Mouse (Mus musculus) limb, embryonic 12.5 days (tissue): ENCODE measurements around the gene Islr2. TPM values are rescaled to one million over a fixed set of nuclear protein-coding genes. Genes with fewer than 3 reads are reported as not detected.

Experiments
- ATAC-seq: fragments of 200-750 bp; cut with Nextera tagmentation; 2 replicates; pipeline ENCODE4 v1.8.0; 2017; ENCODE audit warnings: low read depth, moderate TSS enrichment; ENCODE audit not compliant: insufficient number of reproducible peaks, insufficient read depth, low FRiP score, low TSS enrichment
- H3K27ac ChIP-seq: fragments of 300-500 bp; sonication (generic); 2 replicates; pipeline ENCODE4 v1.5.1; 2016; ENCODE audit warnings: mild to moderate bottlenecking, moderate library complexity
- H3K27me3 ChIP-seq: fragments of 300-500 bp; sonication (generic); 2 replicates; pipeline ENCODE4 v1.6.1; 2016; ENCODE audit warnings: mild to moderate bottlenecking, moderate library complexity
- H3K36me3 ChIP-seq: fragments of 300-500 bp; sonication (generic); 2 replicates; pipeline ENCODE4 v1.6.1; 2016; ENCODE audit warnings: mild to moderate bottlenecking, moderate library complexity
- H3K4me1 ChIP-seq: fragments of 300-500 bp; sonication (generic); replicated peaks from 2 replicates; pipeline ENCODE4 v1.6.1; 2016
- H3K4me2 ChIP-seq: fragments of 300-500 bp; sonication (generic); 2 replicates; pipeline ENCODE4 v1.6.1; 2016; ENCODE audit warnings: mild to moderate bottlenecking, moderate library complexity
- H3K4me3 ChIP-seq: fragments of 300-500 bp; sonication (generic); replicated peaks from 2 replicates; pipeline ENCODE4 v1.5.1; 2016; ENCODE audit warnings: mild to moderate bottlenecking
- H3K9ac ChIP-seq: fragments of 300-500 bp; sonication (generic); replicated peaks from 2 replicates; pipeline ENCODE4 v1.6.1; 2016; ENCODE audit warnings: mild to moderate bottlenecking, moderate library complexity
- H3K9me3 ChIP-seq: fragments of 300-500 bp; sonication (generic); 2 replicates; pipeline ENCODE4 v1.6.1; 2016; ENCODE audit warnings: mild to moderate bottlenecking, moderate library complexity
- WGBS: fragments of 180-500 bp; shearing (Covaris S2); methylation state at CpG from one replicate; pipeline ENCODE4 v1.1.7; 2016; 5-methylcytosine and 5-hydroxymethylcytosine counted together
- polyA plus RNA-seq: library from polyadenylated mRNA; unstranded; fragments of >200 nt; fragmentation: Nextera tagmentation; extraction: Ambion mirVana; gene quantifications from 2 replicates; pipeline ENCODE4 v1.2.1, GENCODE M21; 2016

Gene Islr2
- polyA plus RNA-seq, 1 experiment from 2014 or later, result 1.8 TPM

- Histone ChIP-seq H3K9me3 (no peaks in the 10 kb centered on the region), H3K9ac (no peak overlapping the region), H3K4me3 (no peak overlapping the region), H3K27ac (no peak overlapping the region), H3K36me3 (no peaks in the 10 kb centered on the region), H3K4me2 (no peak overlapping the region), H3K4me1 (peaks cover 51% of the 10 kb centered on the region), H3K27me3 (peaks cover 68% of the 10 kb centered on the region)
- ATAC-seq, result no peak
- WGBS, result 64% methylated on average over 9 of the region's 9 CpGs
These were observed 9.9 kb downstream of the Islr2 start for GRCm38 (mm10) chr9:58194222-58194621.

GRCm38 (mm10) chr9:58184456-58184855 lies 19.7 kb downstream of the Islr2 start:
- no peaks in the 10 kb centered on the region for H3K9me3 ChIP-seq
- 86% methylated on average over 6 of the region's 6 CpGs for WGBS
- no peak for ATAC-seq
- no peak overlapping the region for H3K4me3 ChIP-seq
- no peaks in the 10 kb centered on the region for H3K4me1 ChIP-seq
- H3K9ac ChIP-seq, result no peak overlapping the region
- no peak overlapping the region for H3K4me2 ChIP-seq
- H3K27ac ChIP-seq, result no peak overlapping the region
- H3K36me3 ChIP-seq, result no peaks in the 10 kb centered on the region
- H3K27me3 ChIP-seq, result 0 out of 2 replicates have a peak, but pooled peaks cover 3% of the 10 kb centered on the region

DNA sequence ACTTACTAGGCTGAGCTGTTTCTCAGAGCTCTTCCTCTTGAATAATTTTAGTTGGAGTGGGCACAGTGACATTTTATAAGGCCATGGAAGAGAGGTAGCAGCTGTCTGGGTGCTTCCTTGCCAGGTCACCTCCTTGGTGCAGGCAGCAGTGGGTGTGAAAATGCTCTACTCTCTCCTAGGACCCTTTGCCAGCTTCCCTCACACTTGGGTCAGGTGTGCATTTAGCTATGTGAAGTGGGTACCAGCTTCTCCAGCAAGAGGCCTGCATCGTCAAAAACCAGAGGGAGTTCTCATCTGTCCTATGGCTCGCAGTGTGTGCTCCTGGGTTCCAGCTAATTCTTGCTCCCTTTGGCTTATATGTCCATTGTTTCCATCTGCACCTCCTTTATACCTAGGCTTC lies 24.7 kb downstream of the Islr2 start:
- H3K27me3 ChIP-seq, result 0 out of 2 replicates have a peak, but pooled peaks cover under 1% of the 10 kb centered on the region
- no peak for ATAC-seq
- H3K36me3 ChIP-seq, result no peaks in the 10 kb centered on the region
- H3K9me3 ChIP-seq, result no peaks in the 10 kb centered on the region
- H3K4me2 ChIP-seq, result no peak overlapping the region
- H3K9ac ChIP-seq, result no peak overlapping the region
- no peak overlapping the region for H3K27ac ChIP-seq
- H3K4me1 ChIP-seq, result peaks cover 22% of the 10 kb centered on the region
- H3K4me3 ChIP-seq, result no peak overlapping the region
- 71% methylated on average over 2 of the region's 2 CpGs for WGBS

DNA sequence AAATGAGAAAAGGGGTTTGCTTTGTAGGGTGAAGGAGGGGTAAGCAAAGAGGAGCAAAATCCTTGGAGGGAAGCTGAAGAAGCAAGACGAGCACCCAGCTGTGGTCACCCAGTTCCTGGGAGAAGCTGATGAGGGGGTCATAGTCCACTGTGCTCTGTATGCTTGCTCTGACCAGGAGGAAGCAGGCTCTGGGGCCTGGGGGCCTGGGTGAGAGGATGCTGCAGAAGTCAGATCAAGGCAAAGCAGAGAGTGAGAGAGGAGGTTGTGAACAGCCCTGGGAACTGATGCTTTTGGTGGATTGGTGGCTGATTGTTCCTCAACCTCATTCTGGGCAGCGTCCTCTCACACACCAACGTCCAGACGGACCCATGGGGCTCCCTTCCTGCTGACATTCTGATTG lies 27.0 kb downstream of the Islr2 start:
- WGBS, result 66% methylated on average over 4 of the region's 4 CpGs
- Histone ChIP-seq H3K4me3 (no peak overlapping the region), H3K9ac (no peak overlapping the region), H3K4me1 (peaks cover 22% of the 10 kb centered on the region), H3K4me2 (no peak overlapping the region), H3K9me3 (no peaks in the 10 kb centered on the region), H3K27me3 (no peaks in the 10 kb centered on the region), H3K36me3 (no peaks in the 10 kb centered on the region), H3K27ac (no peak overlapping the region)
- ATAC-seq, result no peak

DNA sequence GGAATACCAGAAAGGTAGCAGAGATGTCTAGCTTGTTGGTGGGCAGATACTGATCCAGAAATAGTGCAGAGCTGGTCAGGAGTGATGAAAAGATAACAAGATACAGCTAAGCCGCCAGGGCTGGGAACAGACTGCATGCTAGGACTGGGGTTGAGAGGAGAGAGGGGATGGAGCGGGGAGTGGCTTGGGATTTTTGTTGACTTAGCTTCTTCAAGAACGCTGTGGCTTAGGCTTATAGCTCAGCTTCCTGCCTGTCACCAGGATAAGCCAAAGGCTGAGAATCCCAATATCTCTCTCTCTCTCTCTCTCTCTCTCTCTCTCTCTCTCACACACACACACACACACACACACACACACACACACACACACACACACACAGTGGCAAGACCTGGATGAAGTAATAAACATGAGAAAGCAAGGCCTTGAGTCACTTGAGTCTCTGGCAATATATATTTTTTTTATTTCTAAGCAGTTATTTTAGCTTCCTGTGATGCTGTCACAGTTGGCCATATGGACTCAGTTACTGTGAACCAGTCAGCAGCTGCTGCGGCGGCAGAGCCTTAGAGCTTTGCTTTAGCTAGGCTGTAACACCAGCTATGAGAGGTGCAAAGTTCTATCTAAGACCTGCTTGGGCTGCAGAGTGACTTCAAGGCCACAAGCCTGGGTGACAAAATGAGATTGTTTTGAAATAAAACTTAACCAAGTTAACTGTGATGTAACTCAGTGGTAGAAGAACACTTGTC lies 28.2 kb downstream of the Islr2 start:
- Histone ChIP-seq H3K36me3 (no peaks in the 10 kb centered on the region), H3K4me3 (no peak overlapping the region), H3K27me3 (no peaks in the 10 kb centered on the region), H3K4me2 (no peak overlapping the region), H3K27ac (peak overlapping the region; percentile 56), H3K9ac (no peak overlapping the region), H3K4me1 (peaks cover 22% of the 10 kb centered on the region), H3K9me3 (no peaks in the 10 kb centered on the region)
- no peak for ATAC-seq
- 17% methylated on average over 5 of the region's 5 CpGs for WGBS

GRCm38 (mm10) chr9:58174818-58175251 lies 29.3 kb downstream of the Islr2 start:
- Histone ChIP-seq H3K27me3 (no peaks in the 10 kb centered on the region), H3K4me2 (no peak overlapping the region), H3K9me3 (no peaks in the 10 kb centered on the region), H3K27ac (0 out of 2 replicates have a peak overlapping the region, but pooled peaks have one; percentile 42), H3K36me3 (no peaks in the 10 kb centered on the region), H3K4me1 (peaks cover 22% of the 10 kb centered on the region), H3K9ac (no peak overlapping the region), H3K4me3 (no peak overlapping the region)
- WGBS, result 30% methylated on average over 5 of the region's 5 CpGs
- no peak for ATAC-seq

DNA sequence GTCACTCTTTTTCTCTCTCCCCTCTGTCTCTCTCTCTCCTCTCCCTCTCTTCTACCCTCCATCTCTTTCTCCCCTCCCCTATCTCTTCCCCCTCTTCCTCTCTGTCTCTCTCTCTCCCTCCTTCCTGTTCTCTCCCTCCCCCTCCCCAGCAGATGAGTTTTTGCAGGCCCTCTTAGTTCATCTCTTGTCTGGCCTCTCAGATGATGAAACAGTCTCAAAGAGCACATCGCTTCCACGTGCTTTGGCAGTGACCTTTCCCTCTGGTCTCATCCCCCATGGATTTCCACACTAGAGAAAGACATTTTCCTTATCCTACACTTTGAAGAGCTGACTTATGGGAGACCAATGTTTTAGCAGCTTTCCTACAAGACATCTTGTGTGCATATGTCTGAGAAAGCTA lies 31.3 kb downstream of the Islr2 start:
- ATAC-seq, result no peak

GRCm38 (mm10) chr9:58169426-58169825 lies 34.7 kb downstream of the Islr2 start:
- Histone ChIP-seq H3K9me3 (no peaks in the 10 kb centered on the region), H3K4me3 (no peak overlapping the region), H3K27me3 (no peaks in the 10 kb centered on the region), H3K27ac (peak overlapping the region; percentile 59; the same call in 1 of the 2 replicates), H3K36me3 (no peaks in the 10 kb centered on the region), H3K4me2 (no peak overlapping the region), H3K4me1 (0 out of 2 replicates have a peak, but pooled peaks cover 6% of the 10 kb centered on the region), H3K9ac (no peak overlapping the region)
- no peak for ATAC-seq
- WGBS, result 80% methylated on average over 6 of the region's 6 CpGs

More for the DNA sequence above, 31.3 kb downstream of the Islr2 start:
- no peak overlapping the region for H3K27ac ChIP-seq
- peaks cover 28% of the 10 kb centered on the region for H3K4me1 ChIP-seq
- no peaks in the 10 kb centered on the region for H3K36me3 ChIP-seq
- no peaks in the 10 kb centered on the region for H3K9me3 ChIP-seq
- H3K4me2 ChIP-seq, result no peak overlapping the region
- no peak overlapping the region for H3K4me3 ChIP-seq
- 73% methylated on average over 2 of the region's 2 CpGs for WGBS
- H3K9ac ChIP-seq, result no peak overlapping the region
- no peaks in the 10 kb centered on the region for H3K27me3 ChIP-seq

DNA sequence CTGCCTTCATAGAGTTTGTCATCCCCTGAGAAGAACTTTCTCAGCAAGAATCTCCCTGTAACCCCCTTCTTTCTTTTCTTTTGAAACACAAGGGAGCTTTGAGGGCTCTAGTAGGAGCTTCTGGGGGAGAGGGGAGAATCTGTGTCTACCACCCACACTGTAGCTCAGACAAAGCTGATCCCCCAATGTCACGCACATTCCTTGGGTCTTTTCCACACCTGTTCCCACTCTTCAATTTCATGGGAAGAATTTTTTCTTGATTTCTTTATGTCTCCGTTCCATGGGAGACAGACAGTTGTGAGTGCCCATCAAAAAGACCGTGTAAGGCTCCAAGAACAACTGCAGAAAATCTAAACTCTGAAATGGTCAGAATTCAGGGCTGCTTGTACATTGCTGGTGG lies 35.2 kb downstream of the Islr2 start:
- H3K4me1 ChIP-seq, result 0 out of 2 replicates have a peak, but pooled peaks cover 6% of the 10 kb centered on the region

DNA sequence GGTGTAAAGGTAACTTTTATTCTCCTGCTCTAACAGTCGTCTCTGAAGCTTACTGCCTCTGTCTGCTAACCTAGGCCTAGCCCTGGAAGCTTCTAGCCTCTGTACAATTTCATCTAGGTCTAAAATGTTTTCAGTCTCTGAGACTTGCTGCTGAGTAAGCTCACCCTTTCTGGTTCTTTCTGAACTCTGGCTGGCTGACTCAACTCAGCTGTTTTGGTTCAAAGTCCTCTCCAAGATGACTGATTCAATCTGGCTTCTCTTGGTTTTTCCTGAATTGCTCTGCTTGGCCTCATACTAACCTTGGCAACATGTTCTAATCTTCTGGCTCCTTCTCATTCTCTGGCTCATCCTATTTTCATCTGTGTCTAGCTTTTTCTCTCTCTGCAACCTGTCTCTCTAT lies 38.3 kb downstream of the Islr2 start:
- Histone ChIP-seq H3K9me3 (no peaks in the 10 kb centered on the region), H3K4me1 (peaks cover 17% of the 10 kb centered on the region), H3K36me3 (no peaks in the 10 kb centered on the region), H3K4me2 (no peak overlapping the region), H3K27me3 (no peaks in the 10 kb centered on the region), H3K9ac (no peak overlapping the region), H3K27ac (no peak overlapping the region), H3K4me3 (no peak overlapping the region)
- 71% methylated on average over 1 of the region's 1 CpGs for WGBS
- no peak for ATAC-seq

More for the DNA sequence above, 35.2 kb downstream of the Islr2 start:
- H3K9ac ChIP-seq, result no peak overlapping the region
- H3K4me3 ChIP-seq, result no peak overlapping the region
- H3K27ac ChIP-seq, result peak overlapping the region; percentile 3; the same call in 1 of the 2 replicates
- no peak overlapping the region for H3K4me2 ChIP-seq
- ATAC-seq, result peak; percentile 37; the same call in 1 of the 2 replicates
- no peaks in the 10 kb centered on the region for H3K9me3 ChIP-seq
- 74% methylated on average over 3 of the region's 3 CpGs for WGBS
- H3K27me3 ChIP-seq, result no peaks in the 10 kb centered on the region
- H3K36me3 ChIP-seq, result no peaks in the 10 kb centered on the region

GRCm38 (mm10) chr9:58163146-58163545 lies 41.0 kb downstream of the Islr2 start:
- H3K27ac ChIP-seq, result no peak overlapping the region

More at GRCm38 (mm10) chr9:58163146-58163545, 41.0 kb downstream of the Islr2 start:
- Histone ChIP-seq H3K4me1 (peaks cover 37% of the 10 kb centered on the region), H3K27me3 (no peaks in the 10 kb centered on the region), H3K4me3 (no peak overlapping the region), H3K9ac (no peak overlapping the region), H3K9me3 (no peaks in the 10 kb centered on the region), H3K36me3 (no peaks in the 10 kb centered on the region), H3K4me2 (no peak overlapping the region)
- 77% methylated on average over 5 of the region's 5 CpGs for WGBS
- ATAC-seq, result no peak
